Mouse (Mus musculus) spleen, adult 2 months (tissue): ENCODE measurements around the gene Eef1akmt3. TPM values are rescaled to one million over a fixed set of nuclear protein-coding genes. Genes with fewer than 3 reads are reported as not detected.

Source experiments
- DNase-seq, 2 experiments: peaks; one replicate each; pipeline versions ENCODE4 v3.0.0 to v3.0.0-alpha.2; 2012 to 2021; ENCODE audit warnings: low spot score in 2 of 2, low read depth in 1 of 2
- H3K27ac ChIP-seq: fragments of 200-500 bp; 2 replicates; pipeline ENCODE4 v1.5.1; 2012; ENCODE audit warnings: low read length, inconsistent platforms; ENCODE audit not compliant: insufficient read depth
- H3K27me3 ChIP-seq: fragments of 200-500 bp; 2 replicates; pipeline ENCODE4 v1.6.1; 2012; ENCODE audit warnings: mild to moderate bottlenecking, moderate library complexity, low read length, inconsistent platforms; ENCODE audit not compliant: control insufficient read depth, insufficient read depth
- H3K36me3 ChIP-seq: fragments of 200-500 bp; 2 replicates; pipeline ENCODE4 v1.6.1; 2012; ENCODE audit warnings: mild to moderate bottlenecking, low read length, inconsistent platforms; ENCODE audit not compliant: control insufficient read depth, insufficient read depth
- H3K4me1 ChIP-seq: fragments of 200-500 bp; 2 replicates; pipeline ENCODE4 v1.6.1; 2011; ENCODE audit warnings: inconsistent platforms; ENCODE audit not compliant: control insufficient read depth, insufficient read depth, insufficient read length
- H3K4me3 ChIP-seq: fragments of 200-500 bp; 2 replicates; pipeline ENCODE4 v1.5.1; 2011; ENCODE audit warnings: mild to moderate bottlenecking, inconsistent platforms; ENCODE audit not compliant: insufficient read depth, insufficient read length; ENCODE audit errors: extremely low read depth
- CTCF ChIP-seq: fragments of 200-500 bp; IDR thresholded peaks from 2 replicates; pipeline ENCODE4 v1.5.1; 2011; ENCODE audit warnings: mild to moderate bottlenecking, inconsistent platforms; ENCODE audit not compliant: insufficient read depth, insufficient read length, insufficient replicate concordance; ENCODE audit errors: extremely low read depth
- POLR2A ChIP-seq: fragments of 200-500 bp; IDR thresholded peaks from 2 replicates; pipeline ENCODE4 v1.6.1; 2011; ENCODE audit warnings: low read depth, low read length, inconsistent platforms
- WGBS: fragments of 180-500 bp; shearing (Covaris S2); methylation state at CpG from one replicate; pipeline ENCODE4 v1.1.7; 2018; 5-methylcytosine and 5-hydroxymethylcytosine counted together
- polyA plus RNA-seq: library from polyadenylated mRNA; depleted of rRNA; stranded (reverse); fragments of >200 nt; gene quantifications from 2 replicates; pipeline ENCODE4 v1.2.3, GENCODE M21; 2012

The Eef1akmt3 gene
- polyA plus RNA-seq, 1 experiment, result 0.42 TPM

- Histone ChIP-seq H3K4me1 (peaks cover 13% of the 10 kb centered on the region; the same call in 1 of the 2 replicates), H3K36me3 (no peaks in the 10 kb centered on the region), H3K27me3 (peaks cover 3% of the 10 kb centered on the region), H3K27ac (no peak overlapping the region), H3K4me3 (no peak overlapping the region)
- TF ChIP-seq CTCF, result no peak
- no peak for TF ChIP-seq POLR2A
- WGBS, result 93% methylated on average over 4 of the region's 4 CpGs
- no peak for DNase-seq
Observed at GRCm38 (mm10) chr10:127054646-127055045, 13.3 kb upstream of the Eef1akmt3 start.

- no peak overlapping the region for H3K4me3 ChIP-seq
- no peak overlapping the region for H3K27ac ChIP-seq
- peaks cover 5% of the 10 kb centered on the region; the same call in 1 of the 2 replicates for H3K4me1 ChIP-seq
- H3K36me3 ChIP-seq, result no peaks in the 10 kb centered on the region
- 5% methylated on average over 10 of the region's 10 CpGs for WGBS
- DNase-seq, result no peak
- TF ChIP-seq POLR2A, result no peak
- no peak for TF ChIP-seq CTCF
- no peaks in the 10 kb centered on the region; the same call in 1 of the 2 replicates for H3K27me3 ChIP-seq
Observed at GRCm38 (mm10) chr10:127050119-127050474, 8.8 kb upstream of the Eef1akmt3 start.

GRCm38 (mm10) chr10:127049395-127050118 lies 8.2 kb upstream of the Eef1akmt3 start:
- no peak for DNase-seq
- Histone ChIP-seq H3K4me3 (peak overlapping the region; percentile 9), H3K27ac (no peak overlapping the region), H3K4me1 (peaks cover 5% of the 10 kb centered on the region; the same call in 1 of the 2 replicates), H3K36me3 (peaks cover 3% of the 10 kb centered on the region), H3K27me3 (no peaks in the 10 kb centered on the region; the same call in 1 of the 2 replicates)
- TF ChIP-seq POLR2A (no peak), CTCF (no peak)
- 5% methylated on average over 29 of the region's 29 CpGs for WGBS

GRCm38 (mm10) chr10:127048608-127049394 lies 7.5 kb upstream of the Eef1akmt3 start:
- WGBS, result 12% methylated on average over 35 of the region's 35 CpGs
- H3K36me3 ChIP-seq, result peaks cover 3% of the 10 kb centered on the region
- DNase-seq, result no peak
- no peak for TF ChIP-seq CTCF
- no peak for TF ChIP-seq POLR2A
- no peaks in the 10 kb centered on the region; the same call in 1 of the 2 replicates for H3K27me3 ChIP-seq
- H3K4me1 ChIP-seq, result peaks cover 5% of the 10 kb centered on the region; the same call in 1 of the 2 replicates
- no peak overlapping the region for H3K27ac ChIP-seq
- H3K4me3 ChIP-seq, result no peak overlapping the region

- H3K36me3 ChIP-seq, result peaks cover 3% of the 10 kb centered on the region
- no peak within 1 kb of the TSS for H3K27ac ChIP-seq
- H3K27me3 ChIP-seq, result no peaks in the 10 kb centered on the region; the same call in 1 of the 2 replicates
- H3K4me3 ChIP-seq, result no peak within 1 kb of the TSS
- WGBS, result 53% methylated on average over 5 of the region's 5 CpGs
- H3K4me1 ChIP-seq, result peaks cover 5% of the 10 kb centered on the region; the same call in 1 of the 2 replicates
- no peak for TF ChIP-seq POLR2A
- TF ChIP-seq CTCF, result no peak
- no peak for DNase-seq
Observed at GRCm38 (mm10) chr10:127047954-127048353, 6.6 kb upstream of the Eef1akmt3 start, which contains the start of gene Cyp27b1. Cyp27b1 (plus strand) TSS chr10:127048250.

- H3K4me3 ChIP-seq, result no peak overlapping the region
- peaks cover 5% of the 10 kb centered on the region for H3K4me1 ChIP-seq
- no peak for DNase-seq
- no peak overlapping the region for H3K27ac ChIP-seq
- 94% methylated on average over 6 of the region's 6 CpGs for WGBS
- peaks cover 7% of the 10 kb centered on the region; the same call in 1 of the 2 replicates for H3K27me3 ChIP-seq
- TF ChIP-seq POLR2A (no peak), CTCF (no peak)
- peaks cover 3% of the 10 kb centered on the region for H3K36me3 ChIP-seq
Observed at GRCm38 (mm10) chr10:127043187-127043586, 1.9 kb upstream of the Eef1akmt3 start.
